Mouse (Mus musculus) layer of hippocampus, adult 9-10 months (tissue): Measurements from ENCODE around the gene Csnk2a1.
"Not testable (repeated sequence)": the region's sequence is repeated elsewhere in the genome, so short reads cannot be mapped to it uniquely, and the experiment has no call there.

ENCODE experiments used
- DNase-seq: peaks from one replicate; pipeline ENCODE4 v3.0.0; 2022; ENCODE audit warnings: low spot score

Csnk2a1 gene

GRCm38 (mm10) chr2:152226248-152227050 is at the start of gene Csnk2a1:
Csnk2a1 (plus strand) TSS chr2:152226839.
- DNase-seq: peak; percentile 90

- no peak for DNase-seq
These were observed 49.4 kb upstream of the Csnk2a1 start for GRCm38 (mm10) chr2:152177162-152177805.

- no peak for DNase-seq
These were observed 48.9 kb upstream of the Csnk2a1 start for GRCm38 (mm10) chr2:152177806-152178170.

- no peak for DNase-seq
These were observed 48.3 kb upstream of the Csnk2a1 start for GRCm38 (mm10) chr2:152178345-152178744.

GRCm38 (mm10) chr2:152179301-152179700 is 47.3 kb upstream of the Csnk2a1 start:
- no peak for DNase-seq

GRCm38 (mm10) chr2:152180323-152180722 is 46.3 kb upstream of the Csnk2a1 start:
- no peak for DNase-seq

- DNase-seq: no peak
These were observed 39.5 kb upstream of the Csnk2a1 start for GRCm38 (mm10) chr2:152187132-152187531.

GRCm38 (mm10) chr2:152189213-152189612 is 37.4 kb upstream of the Csnk2a1 start:
- no peak for DNase-seq

GRCm38 (mm10) chr2:152189640-152190039 is 37.0 kb upstream of the Csnk2a1 start:
- no peak for DNase-seq

- no peak for DNase-seq
These were observed 36.5 kb upstream of the Csnk2a1 start for GRCm38 (mm10) chr2:152190161-152190560.

- DNase-seq: no peak
These were observed 33.9 kb upstream of the Csnk2a1 start for GRCm38 (mm10) chr2:152192591-152193345.

- no peak for DNase-seq
These were observed 33.3 kb upstream of the Csnk2a1 start for GRCm38 (mm10) chr2:152193346-152193710.

- DNase-seq: no peak
These were observed 32.1 kb upstream of the Csnk2a1 start for GRCm38 (mm10) chr2:152194586-152194985.

- DNase-seq: no peak
These were observed 29.7 kb upstream of the Csnk2a1 start for GRCm38 (mm10) chr2:152196896-152197295.

- DNase-seq: peak; percentile 60
These were observed 29.3 kb upstream of the Csnk2a1 start for GRCm38 (mm10) chr2:152197301-152197712.

GRCm38 (mm10) chr2:152206139-152206538 is 20.5 kb upstream of the Csnk2a1 start:
- not testable (repeated sequence) for DNase-seq

GRCm38 (mm10) chr2:152211871-152212270 is 14.8 kb upstream of the Csnk2a1 start:
- DNase-seq: no peak

GRCm38 (mm10) chr2:152216975-152217374 is 9.7 kb upstream of the Csnk2a1 start:
- no peak for DNase-seq

GRCm38 (mm10) chr2:152223521-152224300 is 2.9 kb upstream of the Csnk2a1 start:
- no peak for DNase-seq

GRCm38 (mm10) chr2:152225536-152225935 is 1.1 kb upstream of the Csnk2a1 start:
- DNase-seq: no peak

GRCm38 (mm10) chr2:152227051-152227481 is 427 bp downstream of the Csnk2a1 start:
- no peak for DNase-seq

GRCm38 (mm10) chr2:152230046-152230445 is 3.4 kb downstream of the Csnk2a1 start:
- no peak for DNase-seq
